Mouse (Mus musculus): ENCODE measurements around the gene Amotl1. TPM values are rescaled to one million over a fixed set of nuclear protein-coding genes. Genes with fewer than 3 reads are reported as not detected.

Gene Amotl1
- polyA plus RNA-seq, 1 experiment: 47.1 TPM

DNA sequence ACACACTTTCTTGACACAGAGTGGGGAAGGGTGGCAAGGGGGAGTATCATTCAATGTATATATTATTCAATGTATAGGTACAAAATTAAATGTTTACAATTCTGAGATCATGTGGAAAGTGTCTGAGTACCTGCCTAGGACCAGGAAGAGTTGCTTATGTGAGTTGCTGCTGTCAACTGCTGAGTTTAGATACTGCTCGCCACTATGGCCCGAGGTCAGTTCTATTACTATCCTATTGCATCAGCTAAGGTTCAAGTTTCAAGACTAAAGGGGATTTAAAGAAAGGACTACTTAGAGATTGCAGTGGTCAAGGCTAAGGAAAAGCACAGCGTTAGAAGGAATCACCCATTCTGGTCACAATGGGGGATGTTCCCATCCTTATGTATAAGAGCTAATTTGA is 18.9 kb downstream of the Amotl1 start:
- TF ChIP-seq CTCF (IDR thresholded peaks at IDR 0.05; ENCODE audit: insufficient read depth, low read length): no peak
- Histone ChIP-seq H3K4me1 (ENCODE audit: control insufficient read depth, insufficient read depth, low read length) (peaks cover 22% of the 10 kb centered on the region), H3K4me3 (replicated peaks; ENCODE audit: extremely low read depth, low read depth, low read length) (no peak overlapping the region)
- DNase-seq: no peak
- 90% methylated on average over 3 of the region's 3 CpGs for WGBS

GRCm38 (mm10) chr9:14625024-14625423 is 19.8 kb downstream of the Amotl1 start:
- no peak for TF ChIP-seq POLR2A (IDR thresholded peaks at IDR 0.05; ENCODE audit: borderline replicate concordance, extremely low read depth, low read depth, low read length)
- TF ChIP-seq CTCF (IDR thresholded peaks at IDR 0.05; ENCODE audit: insufficient read depth, low read length): no peak
- DNase-seq: peak; percentile 52
- H3K4me3 ChIP-seq (replicated peaks; ENCODE audit: extremely low read depth, low read depth, low read length): no peak overlapping the region
- peaks cover 22% of the 10 kb centered on the region for H3K4me1 ChIP-seq (ENCODE audit: control insufficient read depth, insufficient read depth, low read length)
- WGBS: 11% methylated on average over 3 of the region's 3 CpGs

DNA sequence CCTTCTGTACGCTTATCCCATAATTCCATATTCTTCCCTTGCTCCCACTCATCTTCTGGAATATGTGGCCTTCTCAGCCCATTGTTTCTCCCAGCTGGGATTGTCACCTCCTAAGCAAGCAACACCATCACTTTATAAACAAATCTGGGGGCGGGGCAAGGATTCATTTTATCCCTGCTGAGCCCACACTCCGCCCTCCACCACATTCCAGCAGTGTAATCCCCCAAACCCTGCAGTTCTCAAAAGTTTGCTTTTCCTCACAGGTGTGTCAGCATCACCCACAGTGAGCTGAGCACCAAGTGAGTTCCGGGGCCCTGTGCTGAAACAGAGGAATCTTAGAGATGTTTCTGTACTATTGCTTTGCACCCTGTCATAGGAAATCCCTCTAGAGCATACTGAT is 20.9 kb downstream of the Amotl1 start:
- Histone ChIP-seq H3K4me3 (replicated peaks; ENCODE audit: extremely low read depth, low read depth, low read length) (no peak overlapping the region), H3K4me1 (ENCODE audit: control insufficient read depth, insufficient read depth, low read length) (peaks cover 22% of the 10 kb centered on the region)
- 36% methylated on average over 4 of the region's 4 CpGs for WGBS
- DNase-seq: no peak
- TF ChIP-seq CTCF (IDR thresholded peaks at IDR 0.05; ENCODE audit: insufficient read depth, low read length) (no peak), POLR2A (IDR thresholded peaks at IDR 0.05; ENCODE audit: borderline replicate concordance, extremely low read depth, low read depth, low read length) (no peak)

GRCm38 (mm10) chr9:14623250-14623649 is 21.6 kb downstream of the Amotl1 start:
- WGBS: 55% methylated on average over 5 of the region's 5 CpGs
- TF ChIP-seq CTCF (IDR thresholded peaks at IDR 0.05; ENCODE audit: insufficient read depth, low read length) (no peak), POLR2A (IDR thresholded peaks at IDR 0.05; ENCODE audit: borderline replicate concordance, extremely low read depth, low read depth, low read length) (no peak)
- Histone ChIP-seq H3K4me3 (replicated peaks; ENCODE audit: extremely low read depth, low read depth, low read length) (no peak overlapping the region), H3K4me1 (ENCODE audit: control insufficient read depth, insufficient read depth, low read length) (peaks cover 22% of the 10 kb centered on the region)
- DNase-seq: no peak

- no peak for DNase-seq
- 64% methylated on average over 3 of the region's 3 CpGs for WGBS
- TF ChIP-seq POLR2A (IDR thresholded peaks at IDR 0.05; ENCODE audit: borderline replicate concordance, extremely low read depth, low read depth, low read length) (no peak), CTCF (IDR thresholded peaks at IDR 0.05; ENCODE audit: insufficient read depth, low read length) (no peak)
- Histone ChIP-seq H3K4me3 (replicated peaks; ENCODE audit: extremely low read depth, low read depth, low read length) (no peak overlapping the region), H3K4me1 (ENCODE audit: control insufficient read depth, insufficient read depth, low read length) (peaks cover 22% of the 10 kb centered on the region)
Measured at GRCm38 (mm10) chr9:14622848-14623247, 22.0 kb downstream of the Amotl1 start.

- H3K4me1 ChIP-seq (ENCODE audit: control insufficient read depth, insufficient read depth, low read length): peaks cover 20% of the 10 kb centered on the region
- TF ChIP-seq CTCF (IDR thresholded peaks at IDR 0.05; ENCODE audit: insufficient read depth, low read length): no peak
- TF ChIP-seq POLR2A (IDR thresholded peaks at IDR 0.05; ENCODE audit: borderline replicate concordance, extremely low read depth, low read depth, low read length): no peak
- 78% methylated on average over 5 of the region's 5 CpGs for WGBS
- H3K4me3 ChIP-seq (replicated peaks; ENCODE audit: extremely low read depth, low read depth, low read length): no peak overlapping the region
- no peak for DNase-seq
Measured at GRCm38 (mm10) chr9:14620107-14620506, 24.7 kb downstream of the Amotl1 start.

DNA sequence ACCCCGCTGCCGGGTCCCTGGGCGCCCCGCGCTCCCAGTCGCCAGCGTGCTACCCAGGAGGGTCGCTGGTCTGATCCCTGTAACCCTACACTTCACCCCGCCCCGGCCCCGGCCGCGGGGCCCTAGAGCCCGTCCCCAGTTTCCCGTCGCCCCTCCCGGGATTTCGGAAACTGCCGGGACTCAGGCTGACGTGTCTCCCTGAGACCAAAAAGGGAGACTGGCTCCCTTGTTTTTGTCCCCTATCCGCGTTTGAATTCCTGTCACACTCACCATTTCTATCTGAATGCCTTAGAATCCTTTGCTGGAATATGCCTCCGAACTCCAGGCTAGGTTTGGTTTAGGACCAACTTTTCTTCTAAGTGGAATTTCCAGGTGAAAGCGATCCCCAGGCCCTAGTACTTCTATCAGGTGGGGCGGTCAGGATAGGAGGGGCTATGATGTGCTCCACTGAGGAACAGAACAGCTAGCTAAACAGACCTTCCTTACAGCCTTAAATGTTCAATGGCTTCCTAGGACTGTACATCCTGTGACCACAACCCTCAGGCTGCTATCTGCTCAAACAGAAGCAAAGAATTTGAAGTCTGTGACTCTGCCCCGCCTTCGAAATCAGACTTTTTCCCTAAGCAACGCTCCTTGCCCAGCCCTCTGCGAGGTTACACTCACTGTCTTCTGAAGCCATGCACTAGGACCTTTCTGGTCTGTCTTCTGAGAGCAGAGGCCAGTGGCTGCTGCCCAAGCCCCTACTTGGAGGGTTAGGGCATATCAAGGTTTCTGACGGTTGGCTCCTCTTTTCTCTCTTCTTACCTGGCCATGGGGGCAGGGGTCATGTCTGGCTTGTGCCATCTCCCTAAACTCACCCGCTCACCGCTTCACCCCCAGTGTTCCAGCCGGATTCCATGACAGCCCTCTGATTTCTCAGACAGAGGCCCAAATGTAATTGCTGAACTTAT is 29.6 kb downstream of the Amotl1 start:
- DNase-seq: peak; percentile 57
- no peak; the same call in 1 of the 2 replicates for TF ChIP-seq POLR2A (IDR thresholded peaks at IDR 0.05; ENCODE audit: borderline replicate concordance, extremely low read depth, low read depth, low read length)
- TF ChIP-seq CTCF (IDR thresholded peaks at IDR 0.05; ENCODE audit: insufficient read depth, low read length): no peak
- WGBS: 11% methylated on average over 33 of the region's 33 CpGs
- H3K4me1 ChIP-seq (ENCODE audit: control insufficient read depth, insufficient read depth, low read length): peaks cover 24% of the 10 kb centered on the region
- peak overlapping the region; percentile 95 for H3K4me3 ChIP-seq (replicated peaks; ENCODE audit: extremely low read depth, low read depth, low read length)

DNA sequence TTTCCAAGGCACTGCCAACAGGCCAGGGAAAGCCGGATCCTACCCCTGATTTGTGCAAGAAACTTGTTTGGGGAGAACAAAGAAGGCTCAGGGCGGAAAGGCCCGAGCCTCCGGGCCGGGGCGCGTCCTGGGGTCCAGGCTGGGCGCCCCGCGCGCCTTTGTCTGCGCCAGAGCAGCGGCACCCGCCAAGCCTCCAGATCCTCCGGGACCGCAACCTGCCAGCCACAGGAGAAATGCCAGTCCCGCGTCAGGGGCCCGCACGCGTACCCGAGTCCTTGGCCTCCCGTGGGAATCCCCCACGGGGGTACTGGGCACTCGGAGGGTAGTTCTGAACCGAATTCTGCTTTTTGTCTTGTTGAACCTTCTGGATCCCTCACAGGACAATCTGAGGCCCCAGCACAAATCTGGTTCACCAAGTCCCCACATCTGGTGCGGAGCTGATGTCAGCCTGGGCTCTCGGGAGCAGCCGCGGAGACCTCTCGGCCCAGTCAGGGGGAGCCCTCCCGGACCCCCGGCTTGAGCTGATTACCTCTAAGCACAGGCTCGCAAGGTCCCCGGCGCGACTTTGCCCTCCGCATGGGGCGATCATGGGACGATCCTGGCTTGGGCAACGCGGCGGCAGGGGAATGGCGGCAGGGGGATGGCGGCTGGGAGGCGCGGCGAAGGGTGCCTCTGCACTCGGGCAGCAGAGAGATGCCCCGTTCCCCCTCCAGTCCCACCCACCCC is 30.5 kb downstream of the Amotl1 start:
- Histone ChIP-seq H3K4me1 (ENCODE audit: control insufficient read depth, insufficient read depth, low read length) (peaks cover 26% of the 10 kb centered on the region), H3K4me3 (replicated peaks; ENCODE audit: extremely low read depth, low read depth, low read length) (peak overlapping the region; percentile 95)
- no peak for TF ChIP-seq CTCF (IDR thresholded peaks at IDR 0.05; ENCODE audit: insufficient read depth, low read length)
- no peak for TF ChIP-seq POLR2A (IDR thresholded peaks at IDR 0.05; ENCODE audit: borderline replicate concordance, extremely low read depth, low read depth, low read length)
- peak; percentile 68 for DNase-seq
- 2% methylated on average over 50 of the region's 50 CpGs for WGBS

GRCm38 (mm10) chr9:14613308-14614204 is 31.3 kb downstream of the Amotl1 start:
- TF ChIP-seq POLR2A (IDR thresholded peaks at IDR 0.05; ENCODE audit: borderline replicate concordance, extremely low read depth, low read depth, low read length): no peak
- no peak for TF ChIP-seq CTCF (IDR thresholded peaks at IDR 0.05; ENCODE audit: insufficient read depth, low read length)

More at GRCm38 (mm10) chr9:14613308-14614204, 31.3 kb downstream of the Amotl1 start:
- peaks cover 30% of the 10 kb centered on the region for H3K4me1 ChIP-seq (ENCODE audit: control insufficient read depth, insufficient read depth, low read length)
- no peak for DNase-seq
- H3K4me3 ChIP-seq (replicated peaks; ENCODE audit: extremely low read depth, low read depth, low read length): peak overlapping the region; percentile 95
- 6% methylated on average over 15 of the region's 15 CpGs for WGBS
